Mouse (Mus musculus) heart, postnatal 0 days (tissue): ENCODE results near the gene Hist4h4.

Source experiments
- CTCF ChIP-seq: IDR thresholded peaks from 2 replicates; pipeline ENCODE4 v1.5.1; 2016; ENCODE audit warnings: antibody characterized with exemption, control low read depth, low read depth
- EP300 ChIP-seq: IDR thresholded peaks from 2 replicates; pipeline ENCODE4 v1.6.1; 2016; ENCODE audit warnings: antibody characterized with exemption, low read depth

GRCm38 (mm10) chr6:136820381-136820780 lies 16.2 kb upstream of the Hist4h4 start:
- no peak for TF ChIP-seq CTCF
- TF ChIP-seq EP300, result no peak
